ENCODE assay signal across 23 mouse cellular contexts in genomic region chr4:88120091-88120490, GRCm38 (mm10). TPM values are rescaled to one million over a fixed set of nuclear protein-coding genes. Genes with fewer than 3 reads are reported as not detected.
DNase-seq lines count a peak whose midpoint lies in the region; ATAC-seq and TF ChIP-seq lines count a peak whose summit lies in the region.
"Had no signal": no experiment of that assay in that cellular context is flagged by ENCODE, and none has a peak within 500 bp of the region (broad histone marks: within the 10 kb centered on the region; RNA-seq: fewer than 3 reads in every experiment).

No protein-coding gene starts in this region.

- ATAC-seq in frontal cortex, adult (ENCODE audit: low TSS enrichment): peak; percentile 46
- ATAC-seq: forebrain, embryonic 15.5 days; intestine, postnatal 0 days had no signal

- no peaks in the 10 kb centered on the region for H3K79me2 ChIP-seq in CH12.LX (replicated peaks; ENCODE audit: control insufficient read depth, extremely low read depth, insufficient read depth, poor library complexity, severe bottlenecking)

- peaks cover 0 to 29% of the 10 kb centered on the region in 2 experiments; a peak in 3 of 4 replicates for H3K4me1 ChIP-seq in CH12.LX (ENCODE audit: control insufficient read depth in 1 of 2, insufficient read depth in 2 of 2)
- no peaks in the 10 kb centered on the region for H3K4me1 ChIP-seq in kidney, adult 2 months (ENCODE audit: control insufficient read depth, insufficient read depth, low read length)
- H3K4me1 ChIP-seq: forebrain, embryonic 15.5 days; heart, embryonic 12.5 days; hindbrain, embryonic 15.5 days had no signal

- H3K4me3 ChIP-seq in CH12.LX (replicated peaks in 1 of 3; ENCODE audit: low read depth in 2 of 3, low read length in 2 of 3, poor library complexity in 1 of 3): no peak overlapping the region
- no peak overlapping the region for H3K4me3 ChIP-seq in kidney, adult 2 months (ENCODE audit: insufficient read depth, low read depth, low read length)
- H3K4me3 ChIP-seq: embryonic facial prominence, embryonic 12.5 days; erythroblast, embryonic 14.5 days; forebrain, embryonic 15.5 days; heart, embryonic 12.5 days; hindbrain, embryonic 15.5 days; layer of hippocampus, adult 2 months; limb, embryonic 15.5 days had no signal

- in situ Hi-C loops in CH12.LX (cut with MboI; ENCODE audit: low pct_ligation_motif_present, low pct_unique_long_range_greater_than_20kb, low sequenced_read_pairs): no loop called here

- H3K27me3 ChIP-seq in CH12.LX (replicated peaks): no peaks in the 10 kb centered on the region
- no peaks in the 10 kb centered on the region for H3K27me3 ChIP-seq in kidney, adult 2 months (replicated peaks; ENCODE audit: control insufficient read depth, insufficient read depth, low read length)
- H3K27me3 ChIP-seq: embryonic facial prominence, embryonic 12.5 days; forebrain, embryonic 15.5 days; heart, embryonic 12.5 days; hindbrain, embryonic 15.5 days; limb, embryonic 15.5 days had no signal

- no peak; the same call in 1 of the 2 replicates for TF ChIP-seq RAD21 in CH12.LX (IDR thresholded peaks at IDR 0.05; ENCODE audit: low read depth, low read length)

- TF ChIP-seq EP300 in CH12.LX (IDR thresholded peaks at IDR 0.05; ENCODE audit: low read length): peak; percentile 94

- H3K36me3 ChIP-seq in CH12.LX (replicated peaks in 1 of 2; ENCODE audit: control insufficient read depth in 1 of 2, insufficient read depth in 1 of 2, low read length in 1 of 2): peaks cover 0 to 10% of the 10 kb centered on the region in 2 experiments
- H3K36me3 ChIP-seq in kidney, adult 2 months (ENCODE audit: control insufficient read depth, insufficient read depth, low read length): no peaks in the 10 kb centered on the region
- H3K36me3 ChIP-seq: embryonic facial prominence, embryonic 12.5 days; forebrain, embryonic 15.5 days; heart, embryonic 12.5 days; hindbrain, embryonic 15.5 days; limb, embryonic 15.5 days had no signal

- H3K9me3 ChIP-seq in CH12.LX (replicated peaks; ENCODE audit: low read length): no peaks in the 10 kb centered on the region
- H3K9me3 ChIP-seq: embryonic facial prominence, embryonic 12.5 days; forebrain, embryonic 15.5 days; heart, embryonic 12.5 days; hindbrain, embryonic 15.5 days; limb, embryonic 15.5 days had no signal

- dilution Hi-C loops in CH12.LX (cut with MboI; ENCODE audit: extremely low pct_ligation_motif_present, extremely low pct_unique_long_range_greater_than_20kb, low sequenced_read_pairs): no loop called here

- no peak overlapping the region for H3K9ac ChIP-seq in CH12.LX (ENCODE audit: insufficient read depth, low read depth)
- H3K9ac ChIP-seq: embryonic facial prominence, embryonic 12.5 days; forebrain, embryonic 15.5 days; heart, embryonic 12.5 days; hindbrain, embryonic 15.5 days; limb, embryonic 15.5 days had no signal

- no peak for DNase-seq in frontal cortex, postnatal 10 days (ENCODE audit: low spot score in 2 of 2)
- DNase-seq in 3134 (ENCODE audit: extremely low read depth, insufficient read length, low spot score) (peak; percentile 54), CH12.LX (ENCODE audit: extremely low read depth) (peak; percentile 36)
- DNase-seq in fibroblast of lung, adult 2 months (ENCODE audit: low read depth): peak; percentile 7
- DNase-seq in kidney, postnatal 4 days: no peak
- no peak for DNase-seq in kidney, adult 2 months
- DNase-seq in testis, postnatal 10 days (ENCODE audit: low spot score): no peak
- DNase-seq: adrenal gland, adult 2 months; B cell, adult 2 months; cerebellum, adult 9-10 months; heart, postnatal 36 days; lung, postnatal 4 days; right cerebral cortex, adult 18-20 months had no signal

- TF ChIP-seq CTCF in CH12.LX (conservative IDR thresholded peaks at IDR 0.05 in 1 of 2, IDR thresholded peaks at IDR 0.05 in 1 of 2; ENCODE audit: low read depth in 2 of 2, low read length in 2 of 2): no peak
- no peak for TF ChIP-seq CTCF in kidney, adult 2 months (conservative IDR thresholded peaks at IDR 0.05; ENCODE audit: insufficient read depth, insufficient read length, low read depth, low read length)

- H3K27ac ChIP-seq in CH12.LX (ENCODE audit: insufficient read depth, low read depth): no peak overlapping the region
- H3K27ac ChIP-seq in kidney, adult 2 months (ENCODE audit: insufficient read depth, low read depth, low read length): no peak overlapping the region
- H3K27ac ChIP-seq: embryonic facial prominence, embryonic 12.5 days; forebrain, embryonic 15.5 days; hindbrain, embryonic 15.5 days; kidney, postnatal 0 days; layer of hippocampus, adult 2 months; limb, embryonic 15.5 days had no signal

- peak overlapping the region; percentile 21; the same call in 1 of the 2 replicates for H3K4me2 ChIP-seq in CH12.LX (ENCODE audit: insufficient read depth, low read depth, poor library complexity, severe bottlenecking)
- H3K4me2 ChIP-seq: embryonic facial prominence, embryonic 12.5 days; forebrain, embryonic 15.5 days; heart, embryonic 12.5 days; hindbrain, embryonic 15.5 days; limb, embryonic 15.5 days had no signal

- TF ChIP-seq POLR2A in CH12.LX (IDR thresholded peaks at IDR 0.05; ENCODE audit: low read depth, low read length): no peak
- no peak for TF ChIP-seq POLR2A in kidney, adult 2 months (IDR thresholded peaks at IDR 0.05; ENCODE audit: low read depth, low read length)

TF ChIP-seq in CH12.LX, 34 proteins besides CTCF, POLR2A, EP300 and RAD21:
- TF ChIP-seq TBP (conservative IDR thresholded peaks at IDR 0.05; ENCODE audit: low read depth, low read length) (no peak), E2F4 (IDR thresholded peaks at IDR 0.05; ENCODE audit: insufficient replicate concordance, low read depth, low read length) (no peak), BHLHE40 (IDR thresholded peaks at IDR 0.05; ENCODE audit: low read depth, low read length) (peak; percentile 49; the same call in 1 of the 2 replicates), ZMIZ1 (IDR thresholded peaks at IDR 0.05; ENCODE audit: low read depth, low read length) (no peak), MYC (IDR thresholded peaks at IDR 0.05; ENCODE audit: low read depth, low read length) (0 out of 2 replicates have a peak, but pooled peaks have one; percentile 27), SIN3A (IDR thresholded peaks at IDR 0.05; ENCODE audit: low read length) (no peak), MAX (IDR thresholded peaks at IDR 0.05; ENCODE audit: low read length) (no peak), CHD1 (IDR thresholded peaks at IDR 0.05; ENCODE audit: low read depth, low read length) (no peak), SMC3 (IDR thresholded peaks at IDR 0.05; ENCODE audit: low read depth, low read length) (no peak), ZC3H11A (IDR thresholded peaks at IDR 0.05; ENCODE audit: low read depth, low read length) (no peak), JUN (IDR thresholded peaks at IDR 0.05; ENCODE audit: insufficient read depth, low read depth, low read length) (peak; percentile 91), UBTF (IDR thresholded peaks at IDR 0.05; ENCODE audit: low read depth, low read length) (no peak), MAZ (IDR thresholded peaks at IDR 0.05; ENCODE audit: low read depth, low read length) (no peak), USF2 (conservative IDR thresholded peaks at IDR 0.05; ENCODE audit: low read depth, low read length) (no peak), IRF4 (IDR thresholded peaks at IDR 0.05; ENCODE audit: low read depth, low read length) (peak; percentile 95), ZNF384 (IDR thresholded peaks at IDR 0.05; ENCODE audit: low read depth, low read length) (peak; percentile 81), PAX5 (IDR thresholded peaks at IDR 0.05; ENCODE audit: low read length) (no peak), NELFE (IDR thresholded peaks at IDR 0.05; ENCODE audit: low read depth, low read length) (no peak), ZKSCAN1 (IDR thresholded peaks at IDR 0.05; ENCODE audit: borderline replicate concordance, low read depth, low read length) (no peak), MEF2A (IDR thresholded peaks at IDR 0.05; ENCODE audit: borderline replicate concordance, low read depth, low read length) (no peak), JUND (conservative IDR thresholded peaks at IDR 0.05; ENCODE audit: low read depth, low read length) (peak; percentile 90), CHD2 (IDR thresholded peaks at IDR 0.05; ENCODE audit: low read length) (no peak), RCOR1 (conservative IDR thresholded peaks at IDR 0.05; ENCODE audit: low read depth, low read length) (no peak), ETS1 (conservative IDR thresholded peaks at IDR 0.05; ENCODE audit: low read depth, low read length) (peak; percentile 47; the same call in 1 of the 2 replicates)
TF ChIP-seq in CH12.LX: peak in this region for 7.

RNA-seq across cellular contexts. Expression of gene Focad, which starts 25.7 kb away (rescaled TPM):
- total RNA-seq in CH12.LX (2012; rRNA removed) (17.8 and 18.9 TPM in 2 replicates), CH12.LX (2014; rRNA removed) (18.2 and 20.0 TPM in 2 replicates)
- 15.7 and 17.3 TPM in 2 replicates for polyA plus RNA-seq in CH12.LX (2012; ENCODE audit: insufficient read length, low read depth)
- 6.8 TPM in 2 replicates for polyA plus RNA-seq in kidney, adult 2 months (2012; rRNA removed)

Comparison
In these comparisons a context has a peak if more than half of its experiments do, and no peak if none do; other contexts are left out.
1. DNase-seq: peak in 3134 (single experiment), CH12.LX (single experiment) and fibroblast of lung, adult 2 months (single experiment); none in frontal cortex, postnatal 10 days (0 of 2), kidney, postnatal 4 days (0 of 2), kidney, adult 2 months (single experiment) and testis, postnatal 10 days (single experiment).